Mouse (Mus musculus) cerebellum, adult 2 months (tissue): ENCODE measurements around the gene Tnni2.

Source experiments
- CTCF ChIP-seq: fragments of 200-500 bp; IDR thresholded peaks from 2 replicates; pipeline ENCODE4 v1.5.1; 2011; ENCODE audit warnings: low read depth, mild to moderate bottlenecking, control low read depth, low read length, moderate library complexity, borderline replicate concordance; ENCODE audit not compliant: insufficient read depth
- POLR2A ChIP-seq: fragments of 200-500 bp; IDR thresholded peaks from 2 replicates; pipeline ENCODE4 v1.6.1; 2011; ENCODE audit warnings: low read length, control low read depth, borderline replicate concordance; ENCODE audit not compliant: insufficient read depth

DNA sequence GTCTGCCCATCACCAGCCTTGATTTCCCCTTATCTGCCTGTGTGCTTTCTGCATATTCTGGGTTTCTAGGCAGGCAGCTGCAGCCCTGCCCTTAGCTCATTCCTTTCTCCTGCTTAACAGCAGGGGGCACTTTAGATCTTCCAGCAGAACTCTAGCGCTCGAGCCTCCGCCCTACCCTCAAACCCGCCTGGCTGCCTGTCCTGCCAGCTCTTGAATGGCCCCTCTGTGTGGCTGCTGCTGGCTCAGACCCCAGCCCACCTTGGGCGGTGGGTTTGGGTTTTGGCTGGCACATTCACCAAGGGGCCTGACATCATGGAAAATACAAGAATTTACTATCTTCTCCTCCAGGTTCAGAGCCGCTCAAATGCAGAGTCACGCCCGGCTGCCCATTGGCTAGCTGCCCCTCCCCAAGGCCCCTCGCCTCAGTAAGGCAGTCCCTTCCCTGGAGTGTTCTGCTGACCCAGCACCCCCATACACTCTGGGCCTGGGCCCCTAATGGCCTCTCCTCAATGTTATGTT, 45.8 kb downstream of the Tnni2 start:
- TF ChIP-seq CTCF (no peak), POLR2A (no peak)
